Comparison of ENCODE assay signal across 10 mouse cellular contexts in genomic region chrX:164183844-164184243, GRCm38 (mm10). TPM values are rescaled to one million over a fixed set of nuclear protein-coding genes. Genes with fewer than 3 reads are reported as not detected.
DNase-seq lines count a peak whose midpoint lies in the region; ATAC-seq and TF ChIP-seq lines count a peak whose summit lies in the region.
"Had no signal": no experiment of that assay in that cellular context is flagged by ENCODE, and none has a peak within 500 bp of the region (broad histone marks: within the 10 kb centered on the region; RNA-seq: fewer than 3 reads in every experiment).

No protein-coding gene starts in this region.

- H3K4me3 ChIP-seq in intestine, embryonic 14.5 days (ENCODE audit: low read depth, low read length), result no peak overlapping the region
- no peak overlapping the region for H3K4me3 ChIP-seq in intestine, embryonic 16.5 days (ENCODE audit: low read length)
- no peak overlapping the region for H3K4me3 ChIP-seq in G1E (ENCODE audit: low read depth, low read length)
- H3K4me3 ChIP-seq in cerebellum, adult 2 months (replicated peaks; ENCODE audit: insufficient read depth, low read depth, low read length), result no peak overlapping the region
- H3K4me3 ChIP-seq: embryonic facial prominence, embryonic 12.5 days; megakaryocyte, embryonic 14.5 days had no signal

- no peak overlapping the region for H3K9ac ChIP-seq in intestine, embryonic 14.5 days (ENCODE audit: low read length)
- no peak overlapping the region for H3K9ac ChIP-seq in intestine, embryonic 16.5 days (ENCODE audit: low read depth, low read length)
- H3K9ac ChIP-seq: embryonic facial prominence, embryonic 12.5 days had no signal

- H3K9me3 ChIP-seq in intestine, embryonic 14.5 days (ENCODE audit: control insufficient read depth, low read length), result no peaks in the 10 kb centered on the region
- H3K9me3 ChIP-seq in intestine, embryonic 16.5 days (ENCODE audit: control insufficient read depth, low read length), result no peaks in the 10 kb centered on the region
- H3K9me3 ChIP-seq in G1E (replicated peaks), result no peaks in the 10 kb centered on the region
- H3K9me3 ChIP-seq: embryonic facial prominence, embryonic 12.5 days; megakaryocyte, embryonic 14.5 days had no signal

- no peaks in the 10 kb centered on the region for H3K4me1 ChIP-seq in intestine, embryonic 14.5 days (replicated peaks; ENCODE audit: control insufficient read depth, insufficient read depth, low read length)
- no peaks in the 10 kb centered on the region for H3K4me1 ChIP-seq in intestine, embryonic 16.5 days (ENCODE audit: control insufficient read depth, insufficient read depth, low read length)
- no peaks in the 10 kb centered on the region for H3K4me1 ChIP-seq in G1E (ENCODE audit: insufficient read depth, low read depth, low read length)
- no peaks in the 10 kb centered on the region for H3K4me1 ChIP-seq in cerebellum, adult 2 months (ENCODE audit: control insufficient read depth, insufficient read depth, low read length)
- H3K4me1 ChIP-seq: embryonic facial prominence, embryonic 12.5 days; megakaryocyte, embryonic 14.5 days had no signal

- H3K27me3 ChIP-seq in intestine, embryonic 14.5 days (replicated peaks; ENCODE audit: control insufficient read depth, insufficient read depth, low read length), result no peaks in the 10 kb centered on the region
- H3K27me3 ChIP-seq in intestine, embryonic 16.5 days (replicated peaks; ENCODE audit: control insufficient read depth, insufficient read depth, low read length), result peaks cover 6% of the 10 kb centered on the region; the same call in 1 of the 2 replicates
- H3K27me3 ChIP-seq in G1E (ENCODE audit: insufficient read depth, low read length), result no peaks in the 10 kb centered on the region
- no peaks in the 10 kb centered on the region for H3K27me3 ChIP-seq in cerebellum, adult 2 months (ENCODE audit: control insufficient read depth, insufficient read depth, low read length)
- no peaks in the 10 kb centered on the region for H3K27me3 ChIP-seq in splenic B cell, adult 2 months (ENCODE audit: control insufficient read depth, insufficient read depth, low read length, poor library complexity, severe bottlenecking)

- H3K36me3 ChIP-seq in intestine, embryonic 14.5 days (ENCODE audit: control insufficient read depth, insufficient read depth, low read length), result no peaks in the 10 kb centered on the region
- no peaks in the 10 kb centered on the region for H3K36me3 ChIP-seq in intestine, embryonic 16.5 days (ENCODE audit: control insufficient read depth, insufficient read depth, low read length)
- H3K36me3 ChIP-seq in G1E (replicated peaks), result no peaks in the 10 kb centered on the region
- no peaks in the 10 kb centered on the region for H3K36me3 ChIP-seq in splenic B cell, adult 2 months (ENCODE audit: control insufficient read depth, insufficient read depth, low read length, poor library complexity, severe bottlenecking)
- H3K36me3 ChIP-seq: embryonic facial prominence, embryonic 12.5 days had no signal

- TF ChIP-seq CTCF in G1E (IDR thresholded peaks at IDR 0.05; ENCODE audit: low read depth, low read length), result peak; percentile 28; the same call in 1 of the 2 replicates
- peak; percentile 39; the same call in 1 of the 2 replicates for TF ChIP-seq CTCF in cerebellum, adult 2 months (IDR thresholded peaks at IDR 0.05; ENCODE audit: borderline replicate concordance, insufficient read depth, low read depth, low read length)

- no peak overlapping the region for H3K4me2 ChIP-seq in intestine, embryonic 14.5 days (ENCODE audit: low read length)
- H3K4me2 ChIP-seq in intestine, embryonic 16.5 days (ENCODE audit: low read depth, low read length), result no peak overlapping the region
- H3K4me2 ChIP-seq: embryonic facial prominence, embryonic 12.5 days had no signal

- WGBS in intestine, embryonic 14.5 days, result 28% methylated on average over 3 of the region's 3 CpGs
- WGBS in intestine, embryonic 16.5 days, result 41% methylated on average over 3 of the region's 3 CpGs
- WGBS in cerebellum, adult 2 months, result 44% methylated on average over 3 of the region's 3 CpGs

- TF ChIP-seq POLR2A in cerebellum, adult 2 months (IDR thresholded peaks at IDR 0.05; ENCODE audit: borderline replicate concordance, insufficient read depth, low read length), result no peak

- ATAC-seq in intestine, embryonic 14.5 days (replicated peaks; ENCODE audit: low FRiP score, low TSS enrichment, low read depth), result no peak
- ATAC-seq in intestine, embryonic 16.5 days, result no peak
- peak; percentile 34; the same call in 1 of the 2 replicates for ATAC-seq in G1E (ENCODE audit: extremely low read depth, insufficient number of reproducible peaks, low FRiP score, poor library complexity, severe bottlenecking)

- DNase-seq in intestine, embryonic 14.5 days (ENCODE audit: low spot score), result peak; percentile 54
- DNase-seq in G1E (ENCODE audit: low spot score), result no peak
- peak; percentile 17 to 32 for DNase-seq in cerebellum, adult 2 months
- DNase-seq in frontal cortex, adult 2 months (ENCODE audit: extremely low spot score in 1 of 2, low spot score in 1 of 2), result peak; percentile 3 to 77
- peak; percentile 3 to 69 for DNase-seq in layer of hippocampus, adult 18-20 months (ENCODE audit: low spot score in 2 of 2)
- peak; percentile 58 for DNase-seq in lung, postnatal 14 days
- DNase-seq in splenic B cell, adult 2 months (ENCODE audit: low read depth, low spot score), result peak; percentile 77

- no peak overlapping the region for H3K27ac ChIP-seq in intestine, embryonic 14.5 days (ENCODE audit: low read depth)
- no peak overlapping the region for H3K27ac ChIP-seq in intestine, embryonic 16.5 days (ENCODE audit: low read length)
- no peak overlapping the region for H3K27ac ChIP-seq in cerebellum, adult 2 months (ENCODE audit: insufficient read depth, low read length)
- H3K27ac ChIP-seq: embryonic facial prominence, embryonic 12.5 days had no signal

RNA-seq across cellular contexts. Expression of gene Ace2, which starts 44.7 kb away (rescaled TPM):
- polyA plus RNA-seq in intestine, embryonic 14.5 days (2014; fragmentation: Nextera tagmentation; extraction: Ambion mirVana), result 2.6 and 3.5 TPM in 2 replicates
- polyA plus RNA-seq in intestine, embryonic 16.5 days (2015; fragmentation: Nextera tagmentation; extraction: Ambion mirVana), result 124 and 183 TPM in 2 replicates
- total RNA-seq in G1E (2014; fragmentation: Nextera tagmentation), result 0.19 TPM in 1 of 2 replicates, not detected in the other
- 0.05 and 0.12 TPM in 2 replicates for total RNA-seq in G1E (2017)
- not detected in 2 replicates for polyA plus RNA-seq in G1E (2012)
- polyA plus RNA-seq in cerebellum, adult 2 months (2012; rRNA removed), result 1.2 and 1.3 TPM in 2 replicates
- 1.6 and 1.7 TPM in 2 replicates for polyA plus RNA-seq in frontal cortex, adult 2 months (2012; rRNA removed)
- under 1 TPM; 0.61 to 0.67 TPM for total RNA-seq in layer of hippocampus, adult 18-20 months (2021)

Comparison
In these comparisons a context has a peak if more than half of its experiments do, and no peak if none do; other contexts are left out.
1. RNA of gene Ace2, which starts 44.7 kb away (polyA plus RNA-seq): 124 to 183 TPM in intestine, embryonic 16.5 days; 2.6 to 3.5 TPM in intestine, embryonic 14.5 days, 1.6 to 1.7 TPM in frontal cortex, adult 2 months, 1.2 to 1.3 TPM in cerebellum, adult 2 months and not detected in G1E; every median in the first group is over 10 times any median in the second.